Mouse (Mus musculus): ENCODE measurements around the gene Dennd2d. TPM values are rescaled to one million over a fixed set of nuclear protein-coding genes. Genes with fewer than 3 reads are reported as not detected.

The Dennd2d gene
- under 1 TPM; 0.09 to 0.10 TPM for total RNA-seq (2021)
- long read RNA-seq, experiment 1 = 0 reads
- long read RNA-seq, experiment 2 = 0 reads

- DNase-seq = no peak
- intact Hi-C loops (cut with DNase I; ENCODE audit: low total_unique reads) = no loop called here
These were observed at the start of gene Dennd2d for GRCm38 (mm10) chr3:106482281-106483081. TSS of gene Dennd2d (plus strand) at chr3:106482405.

GRCm38 (mm10) chr3:106448571-106448970, 33.6 kb upstream of the Dennd2d start:
- DNase-seq = no peak
- intact Hi-C loops (cut with DNase I; ENCODE audit: low total_unique reads) = loop anchor here (5.0 kb wide), 1 partner anchor 456 kb away; no protein-coding TSS in a partner anchor

DNA sequence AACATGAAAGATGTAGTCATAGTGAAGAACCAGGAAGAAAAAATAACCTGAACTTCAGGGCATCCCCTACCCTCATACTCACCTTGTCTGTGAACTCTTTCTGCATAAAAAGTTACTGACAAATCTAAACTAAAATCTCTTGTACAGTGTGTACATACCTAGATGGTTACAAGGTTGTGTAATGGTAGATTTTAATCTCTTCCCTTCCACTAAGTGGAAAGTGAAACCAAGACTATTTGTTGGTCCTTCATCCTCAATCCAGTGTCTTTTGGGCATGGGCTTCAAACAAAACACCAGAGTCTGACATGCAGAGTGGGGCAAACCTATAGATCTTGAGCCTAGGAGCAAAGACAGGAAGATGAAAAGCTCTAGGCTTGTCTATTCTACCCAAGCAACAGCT, 33.2 kb upstream of the Dennd2d start:
- DNase-seq = no peak
- intact Hi-C loops (cut with DNase I; ENCODE audit: low total_unique reads) = loop anchor here (5.0 kb wide), 1 partner anchor 457 kb away; no protein-coding TSS in a partner anchor

DNA sequence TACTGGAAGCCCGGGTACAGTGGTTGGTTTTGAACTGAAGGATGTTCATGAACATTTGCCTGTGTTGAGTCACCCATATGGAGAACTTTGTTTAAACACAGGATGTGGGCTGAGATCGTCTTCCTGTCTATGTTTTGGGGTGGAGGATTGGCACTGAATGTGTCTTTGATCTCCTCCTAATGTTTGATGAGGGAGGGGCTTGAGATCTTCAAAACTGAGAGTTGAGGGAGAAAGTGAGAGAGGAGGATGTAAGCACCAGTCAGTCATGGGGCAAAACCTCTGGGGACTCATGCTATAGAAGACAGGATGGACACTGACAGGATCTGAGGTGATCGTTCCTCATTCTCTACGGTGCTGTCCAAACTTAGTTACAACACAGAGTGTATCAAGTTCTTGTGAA, 32.6 kb upstream of the Dennd2d start:
- intact Hi-C loops (cut with DNase I; ENCODE audit: low total_unique reads) = loop anchor here (5.0 kb wide), 1 partner anchor 457 kb away; no protein-coding TSS in a partner anchor

DNA sequence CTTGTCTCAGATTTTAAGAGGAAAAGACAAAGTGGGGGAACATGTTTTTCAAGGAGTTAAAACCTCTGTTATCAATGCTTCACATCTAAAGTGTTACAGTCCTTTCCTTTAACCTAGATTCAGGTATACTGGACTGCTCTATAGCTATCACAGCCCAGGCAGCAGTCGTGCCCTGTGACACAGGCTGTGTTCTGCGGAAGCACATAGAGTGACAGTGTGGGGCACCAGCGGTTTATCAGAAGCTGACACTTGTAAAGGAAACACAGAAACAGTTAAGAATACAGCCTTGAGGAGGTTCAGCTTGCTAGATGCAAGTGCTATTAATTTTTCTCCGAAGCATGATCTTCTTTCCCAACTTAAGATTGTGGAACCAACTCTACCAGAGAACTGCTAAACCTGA, 29.6 kb upstream of the Dennd2d start:
- intact Hi-C loops (cut with DNase I; ENCODE audit: low total_unique reads) = no loop called here
- DNase-seq = no peak

More for the DNA sequence above, 32.6 kb upstream of the Dennd2d start:
- DNase-seq = no peak

- no peak for DNase-seq
- intact Hi-C loops (cut with DNase I; ENCODE audit: low total_unique reads) = no loop called here
These were observed 24.8 kb upstream of the Dennd2d start for GRCm38 (mm10) chr3:106457298-106457869.

DNA sequence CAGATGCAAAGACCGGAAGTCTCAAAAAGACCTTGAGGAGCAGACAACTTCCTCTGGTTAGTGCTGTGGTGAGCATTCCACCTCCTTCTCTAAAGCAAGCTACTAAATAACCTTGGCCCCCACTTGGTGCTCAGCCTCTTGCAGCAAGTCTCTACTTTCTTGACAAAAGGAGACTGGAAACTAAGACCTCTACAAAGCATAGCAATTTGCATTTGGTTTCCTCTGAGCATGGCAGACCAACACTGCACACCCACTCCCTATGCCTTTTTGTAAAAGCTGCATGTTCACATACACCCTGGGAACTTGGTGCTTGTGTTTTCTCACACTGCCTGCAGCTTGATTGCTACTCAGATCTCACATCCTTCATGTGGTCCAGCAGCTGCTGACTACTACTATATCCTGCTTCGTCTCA, 20.1 kb upstream of the Dennd2d start:
- DNase-seq = no peak
- intact Hi-C loops (cut with DNase I; ENCODE audit: low total_unique reads) = no loop called here

GRCm38 (mm10) chr3:106462493-106462892, 19.7 kb upstream of the Dennd2d start:
- intact Hi-C loops (cut with DNase I; ENCODE audit: low total_unique reads) = no loop called here
- DNase-seq = no peak

DNA sequence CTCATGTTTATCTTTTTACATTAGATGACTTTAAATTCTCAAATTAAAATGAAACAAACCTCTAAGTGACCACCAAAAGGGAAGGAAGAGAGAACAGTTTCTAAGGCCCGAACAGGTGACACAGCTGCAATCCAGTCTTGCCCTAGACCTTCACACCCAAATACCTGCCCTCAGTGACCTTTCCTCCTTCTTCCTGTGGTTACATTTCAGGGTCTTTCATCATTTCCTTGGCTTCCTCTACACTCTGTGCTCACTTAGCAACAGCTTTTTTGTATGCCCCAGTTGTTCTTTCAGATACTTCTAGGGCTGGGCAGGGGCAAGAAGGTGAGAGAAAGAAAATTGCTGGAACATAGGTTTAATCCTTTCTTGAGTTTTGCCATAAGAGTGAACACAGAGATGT, 17.5 kb upstream of the Dennd2d start:
- intact Hi-C loops (cut with DNase I; ENCODE audit: low total_unique reads) = no loop called here

GRCm38 (mm10) chr3:106474210-106474609, 8.0 kb upstream of the Dennd2d start:
- intact Hi-C loops (cut with DNase I; ENCODE audit: low total_unique reads) = no loop called here
- no peak for DNase-seq

More for the DNA sequence above, 17.5 kb upstream of the Dennd2d start:
- no peak for DNase-seq

GRCm38 (mm10) chr3:106476863-106477262, 5.3 kb upstream of the Dennd2d start:
- intact Hi-C loops (cut with DNase I; ENCODE audit: low total_unique reads) = no loop called here
- DNase-seq = no peak

GRCm38 (mm10) chr3:106483297-106483696, 1.1 kb downstream of the Dennd2d start:
- intact Hi-C loops (cut with DNase I; ENCODE audit: low total_unique reads) = no loop called here
- no peak for DNase-seq

DNA sequence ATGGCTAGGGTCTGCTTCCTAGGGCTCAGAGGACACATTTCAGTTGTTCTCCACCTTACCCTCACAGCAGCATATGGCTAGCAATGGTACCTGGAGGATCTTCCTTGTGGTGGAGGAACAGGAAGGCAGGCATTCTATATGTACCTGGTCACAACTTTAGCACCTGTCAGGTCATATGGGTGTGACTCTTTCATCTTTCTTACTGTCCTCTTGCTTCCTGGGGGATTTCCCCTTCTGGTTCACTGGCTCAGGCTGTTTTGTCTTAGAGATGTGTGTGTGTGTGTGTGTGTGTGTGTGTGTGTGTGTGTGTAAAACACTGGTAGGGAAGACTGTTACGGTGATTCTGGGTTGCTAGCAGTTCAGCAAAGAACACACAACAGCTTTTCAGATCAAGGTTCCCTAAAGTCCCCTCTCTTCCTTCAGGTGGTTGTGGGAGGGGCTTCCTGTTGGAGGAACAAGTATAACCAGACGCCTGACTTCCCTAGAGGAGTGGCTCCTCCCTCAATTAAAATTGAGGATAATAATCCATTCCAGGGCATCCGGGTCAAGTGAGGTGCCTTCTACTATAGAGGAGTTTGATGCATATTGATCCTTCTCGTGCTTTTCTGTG, 1.7 kb downstream of the Dennd2d start:
- intact Hi-C loops (cut with DNase I; ENCODE audit: low total_unique reads) = no loop called here
- DNase-seq = no peak

GRCm38 (mm10) chr3:106484861-106485260, 2.7 kb downstream of the Dennd2d start:
- intact Hi-C loops (cut with DNase I; ENCODE audit: low total_unique reads) = no loop called here

GRCm38 (mm10) chr3:106485810-106486209, 3.6 kb downstream of the Dennd2d start:
- intact Hi-C loops (cut with DNase I; ENCODE audit: low total_unique reads) = no loop called here
- no peak for DNase-seq

More at GRCm38 (mm10) chr3:106484861-106485260, 2.7 kb downstream of the Dennd2d start:
- no peak for DNase-seq

DNA sequence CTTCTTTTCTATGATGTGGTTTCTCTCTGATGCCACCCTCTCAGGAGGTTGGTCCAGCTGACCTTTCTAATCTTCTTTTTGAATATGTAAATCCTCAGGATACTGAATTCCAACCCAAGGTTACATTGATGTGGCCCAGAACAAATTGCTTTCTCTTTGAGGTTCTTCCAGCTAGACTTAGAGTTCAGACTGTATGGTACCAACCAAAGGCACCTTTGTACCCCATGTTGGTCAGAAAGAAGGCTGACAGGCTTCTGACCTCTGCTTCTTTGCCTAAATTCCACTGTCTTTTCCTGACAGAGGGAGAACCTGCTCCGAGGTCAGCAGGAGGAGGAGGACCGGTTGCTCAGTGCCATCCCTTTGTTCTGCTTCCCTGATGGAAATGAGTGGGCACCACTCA, 5.3 kb downstream of the Dennd2d start:
- no peak for DNase-seq
- intact Hi-C loops (cut with DNase I; ENCODE audit: low total_unique reads) = no loop called here

DNA sequence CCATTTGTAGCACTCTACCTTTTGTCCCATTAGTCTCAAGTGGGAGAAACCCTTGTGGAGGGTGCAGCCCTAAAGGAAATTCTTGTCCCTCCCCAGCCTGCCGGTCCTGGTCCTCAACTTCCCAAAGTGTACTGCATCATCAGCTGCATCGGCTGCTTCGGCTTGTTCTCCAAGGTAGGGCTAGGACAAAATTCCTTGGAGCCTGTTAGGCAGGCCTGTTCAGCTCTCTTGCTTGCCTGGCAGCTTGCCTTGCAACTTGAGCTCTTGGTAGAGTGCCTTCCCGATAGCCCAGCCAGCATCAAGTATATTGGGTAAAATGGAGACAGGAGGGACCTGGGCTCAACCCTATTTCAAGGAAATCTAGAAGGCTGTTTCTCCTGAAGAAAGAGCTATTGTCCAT, 8.0 kb downstream of the Dennd2d start:
- DNase-seq = no peak
- intact Hi-C loops (cut with DNase I; ENCODE audit: low total_unique reads) = no loop called here

GRCm38 (mm10) chr3:106492723-106493122, 10.5 kb downstream of the Dennd2d start:
- intact Hi-C loops (cut with DNase I; ENCODE audit: low total_unique reads) = no loop called here
- DNase-seq = no peak

GRCm38 (mm10) chr3:106493202-106493601, 11.0 kb downstream of the Dennd2d start:
- no peak for DNase-seq
- intact Hi-C loops (cut with DNase I; ENCODE audit: low total_unique reads) = no loop called here

- intact Hi-C loops (cut with DNase I; ENCODE audit: low total_unique reads) = no loop called here
- no peak for DNase-seq
These were observed 11.7 kb downstream of the Dennd2d start for GRCm38 (mm10) chr3:106493882-106494281.
